Comparison of ENCODE assay signal across 19 mouse cellular contexts in genomic region chr8:125693197-125693596, GRCm38 (mm10). TPM values are rescaled to one million over a fixed set of nuclear protein-coding genes. Genes with fewer than 3 reads are reported as not detected.
DNase-seq lines count a peak whose midpoint lies in the region; ATAC-seq and TF ChIP-seq lines count a peak whose summit lies in the region.
"Had no signal": no experiment of that assay in that cellular context is flagged by ENCODE, and none has a peak within 500 bp of the region (broad histone marks: within the 10 kb centered on the region; RNA-seq: fewer than 3 reads in every experiment).

No protein-coding gene starts in this region.

- H3K79me2 ChIP-seq in CH12.LX (replicated peaks; ENCODE audit: control insufficient read depth, extremely low read depth, insufficient read depth, poor library complexity, severe bottlenecking), result no peaks in the 10 kb centered on the region

- H3K4me1 ChIP-seq in liver, embryonic 14.5 days (replicated peaks; ENCODE audit: control insufficient read depth in 2 of 2, insufficient read depth in 2 of 2, low read length in 1 of 2), result peaks cover 0 to 2% of the 10 kb centered on the region in 2 experiments; a peak in 1 of 4 replicates
- H3K4me1 ChIP-seq in liver, embryonic 12.5 days, result peaks cover 6% of the 10 kb centered on the region
- H3K4me1 ChIP-seq in CH12.LX (ENCODE audit: control insufficient read depth in 1 of 2, insufficient read depth in 2 of 2), result peaks cover 23 to 26% of the 10 kb centered on the region in 2 experiments
- peaks cover 11 to 18% of the 10 kb centered on the region in 2 experiments for H3K4me1 ChIP-seq in ES-E14 (ENCODE audit: control insufficient read depth in 2 of 2, insufficient read depth in 2 of 2, low read length in 2 of 2, poor library complexity in 1 of 2)
- H3K4me1 ChIP-seq: embryonic facial prominence, embryonic 12.5 days; intestine, embryonic 15.5 days had no signal

- 70% methylated on average over 3 of the region's 3 CpGs for WGBS in liver, embryonic 14.5 days (ENCODE audit: insufficient replicate concordance)
- WGBS in liver, embryonic 12.5 days (ENCODE audit: insufficient replicate concordance), result 80% methylated on average over 3 of the region's 3 CpGs

- in situ Hi-C loops in CH12.LX (cut with MboI; ENCODE audit: low pct_ligation_motif_present, low pct_unique_long_range_greater_than_20kb, low sequenced_read_pairs), result no loop called here
- in situ Hi-C loops in ES-E14 (cut with MboI; ENCODE audit: low sequenced_read_pairs in 2 of 2, unreplicated experiment in 2 of 2), result no loop called here

- H3K4me2 ChIP-seq in liver, embryonic 14.5 days (ENCODE audit: low read depth), result no peak overlapping the region
- no peak overlapping the region for H3K4me2 ChIP-seq in liver, embryonic 12.5 days
- no peak overlapping the region for H3K4me2 ChIP-seq in CH12.LX (ENCODE audit: insufficient read depth, low read depth, poor library complexity, severe bottlenecking)
- H3K4me2 ChIP-seq: embryonic facial prominence, embryonic 12.5 days; heart, embryonic 11.5 days; hindbrain, embryonic 14.5 days; intestine, embryonic 15.5 days had no signal

- dilution Hi-C loops in CH12.LX (cut with MboI; ENCODE audit: extremely low pct_ligation_motif_present, extremely low pct_unique_long_range_greater_than_20kb, low sequenced_read_pairs), result no loop called here

- H3K36me3 ChIP-seq in liver, embryonic 14.5 days (replicated peaks; ENCODE audit: control insufficient read depth, insufficient read depth, low read depth), result no peaks in the 10 kb centered on the region
- no peaks in the 10 kb centered on the region for H3K36me3 ChIP-seq in liver, embryonic 12.5 days
- H3K36me3 ChIP-seq in CH12.LX (replicated peaks in 1 of 2; ENCODE audit: control insufficient read depth in 1 of 2, insufficient read depth in 1 of 2, low read length in 1 of 2) (peaks cover 0 to 2% of the 10 kb centered on the region in 2 experiments), ES-E14 (ENCODE audit: control insufficient read depth, insufficient read depth, low read length, poor library complexity, severe bottlenecking) (peaks cover 3% of the 10 kb centered on the region; the same call in 1 of the 2 replicates)
- H3K36me3 ChIP-seq: embryonic facial prominence, embryonic 12.5 days; hindbrain, embryonic 10.5 days; intestine, embryonic 15.5 days had no signal

- no peak for TF ChIP-seq RAD21 in CH12.LX (IDR thresholded peaks at IDR 0.05; ENCODE audit: low read depth, low read length)

- H3K9ac ChIP-seq in liver, embryonic 14.5 days (replicated peaks), result no peak overlapping the region
- no peak overlapping the region for H3K9ac ChIP-seq in liver, embryonic 12.5 days
- no peak overlapping the region for H3K9ac ChIP-seq in CH12.LX (ENCODE audit: insufficient read depth, low read depth)
- H3K9ac ChIP-seq in ES-E14 (ENCODE audit: insufficient read depth, low read depth, low read length, poor library complexity, severe bottlenecking), result no peak overlapping the region
- H3K9ac ChIP-seq: embryonic facial prominence, embryonic 12.5 days; hindbrain, embryonic 14.5 days; intestine, embryonic 15.5 days had no signal

- no peaks in the 10 kb centered on the region for H3K27me3 ChIP-seq in liver, embryonic 14.5 days (ENCODE audit: control insufficient read depth, insufficient read depth, low read length)
- peaks cover 4% of the 10 kb centered on the region; the same call in 1 of the 2 replicates for H3K27me3 ChIP-seq in liver, embryonic 12.5 days (replicated peaks)
- H3K27me3 ChIP-seq in CH12.LX (replicated peaks), result no peaks in the 10 kb centered on the region
- H3K27me3 ChIP-seq: intestine, embryonic 15.5 days had no signal

- TF ChIP-seq EP300 in liver, embryonic 14.5 days (IDR thresholded peaks at IDR 0.05; ENCODE audit: low read depth), result no peak
- TF ChIP-seq EP300 in CH12.LX (IDR thresholded peaks at IDR 0.05; ENCODE audit: low read length), result no peak

- ATAC-seq in liver, embryonic 14.5 days (ENCODE audit: insufficient read depth), result peak; percentile 51; the same call in 1 of the 2 replicates
- no peak; the same call in 1 of the 2 replicates for ATAC-seq in liver, embryonic 12.5 days
- ATAC-seq: forebrain, embryonic 16.5 days; intestine, embryonic 15.5 days had no signal

- TF ChIP-seq POLR2A in CH12.LX (IDR thresholded peaks at IDR 0.05; ENCODE audit: low read depth, low read length), result no peak

- no peak overlapping the region for H3K4me3 ChIP-seq in liver, embryonic 14.5 days (ENCODE audit: insufficient read depth in 1 of 2, low read depth in 2 of 2, low read length in 2 of 2)
- no peak overlapping the region for H3K4me3 ChIP-seq in liver, embryonic 12.5 days
- H3K4me3 ChIP-seq in CH12.LX (replicated peaks in 1 of 3; ENCODE audit: low read depth in 2 of 3, low read length in 2 of 3, poor library complexity in 1 of 3) (no peak overlapping the region), ES-E14 (ENCODE audit: insufficient read depth in 1 of 2, low read depth in 1 of 2, low read length in 2 of 2, poor library complexity in 1 of 2, severe bottlenecking in 1 of 2) (no peak overlapping the region)
- H3K4me3 ChIP-seq: embryonic facial prominence, embryonic 12.5 days; heart, adult 2 months; hindbrain, embryonic 10.5 days; intestine, embryonic 15.5 days had no signal

- DNase-seq in liver, embryonic 14.5 days (ENCODE audit: low read depth in 3 of 3, low spot score in 3 of 3), result no peak
- peak; percentile 7 for DNase-seq in CH12.LX (ENCODE audit: extremely low read depth)
- peak; percentile 58 for DNase-seq in ES-E14 (ENCODE audit: low read depth, low spot score)
- DNase-seq in ZHBTc4 (ENCODE audit: low read depth, low spot score), result peak; percentile 91
- DNase-seq in cerebellum, postnatal 4 days (ENCODE audit: low spot score in 2 of 2), result no peak
- no peak for DNase-seq in right cerebral cortex, postnatal 36 days (ENCODE audit: low spot score in 2 of 2)
- no peak for DNase-seq in adrenal gland, postnatal 25 days
- DNase-seq: adrenal gland, adult 8-10 months; cerebellum, adult 11 months; cerebellum, adult 8-10 months; gastrocnemius, postnatal 14 days; heart, adult 2 months had no signal

- no peaks in the 10 kb centered on the region for H3K9me3 ChIP-seq in liver, embryonic 14.5 days (ENCODE audit: control insufficient read depth, low read length)
- no peaks in the 10 kb centered on the region for H3K9me3 ChIP-seq in liver, embryonic 12.5 days (replicated peaks)
- H3K9me3 ChIP-seq in CH12.LX (replicated peaks; ENCODE audit: low read length) (peaks cover 8% of the 10 kb centered on the region), ES-E14 (ENCODE audit: control insufficient read depth, insufficient read depth, low read depth, low read length) (peaks cover 12% of the 10 kb centered on the region)
- H3K9me3 ChIP-seq: embryonic facial prominence, embryonic 12.5 days; hindbrain, embryonic 10.5 days; intestine, embryonic 15.5 days had no signal

- TF ChIP-seq CTCF in liver, embryonic 14.5 days (IDR thresholded peaks at IDR 0.05; ENCODE audit: low read depth), result no peak
- TF ChIP-seq CTCF in CH12.LX (conservative IDR thresholded peaks at IDR 0.05 in 1 of 2, IDR thresholded peaks at IDR 0.05 in 1 of 2; ENCODE audit: low read depth in 2 of 2, low read length in 2 of 2), result no peak

- no peak overlapping the region for H3K27ac ChIP-seq in liver, embryonic 14.5 days
- no peak overlapping the region for H3K27ac ChIP-seq in liver, embryonic 12.5 days
- no peak overlapping the region for H3K27ac ChIP-seq in CH12.LX (ENCODE audit: insufficient read depth, low read depth)
- H3K27ac ChIP-seq in ES-E14 (ENCODE audit: insufficient read depth, low read depth, low read length, poor library complexity, severe bottlenecking), result peak overlapping the region; percentile 87
- H3K27ac ChIP-seq: embryonic facial prominence, embryonic 12.5 days; heart, adult 2 months; hindbrain, embryonic 10.5 days; hindbrain, embryonic 14.5 days; intestine, embryonic 15.5 days had no signal

TF ChIP-seq in CH12.LX, 34 proteins besides CTCF, POLR2A, EP300 and RAD21 (continues in another document):
- TF ChIP-seq UBTF (IDR thresholded peaks at IDR 0.05; ENCODE audit: low read depth, low read length) (no peak), JUN (IDR thresholded peaks at IDR 0.05; ENCODE audit: insufficient read depth, low read depth, low read length) (no peak), GABPA (IDR thresholded peaks at IDR 0.05; ENCODE audit: insufficient replicate concordance, low read depth, low read length) (no peak), ZC3H11A (IDR thresholded peaks at IDR 0.05; ENCODE audit: low read depth, low read length) (no peak), NELFE (IDR thresholded peaks at IDR 0.05; ENCODE audit: low read depth, low read length) (no peak), MAZ (IDR thresholded peaks at IDR 0.05; ENCODE audit: low read depth, low read length) (no peak), MAFK (IDR thresholded peaks at IDR 0.05; ENCODE audit: insufficient replicate concordance, low read length) (no peak)

TF ChIP-seq in ES-E14, 5 proteins besides CTCF, POLR2A, EP300 and RAD21:
- no peak for TF ChIP-seq MAFK (IDR thresholded peaks at IDR 0.05; ENCODE audit: insufficient read depth, low read depth, low read length)
- no peak for TF ChIP-seq ZNF384 (IDR thresholded peaks at IDR 0.05; ENCODE audit: low read depth, low read length)
- TF ChIP-seq CHD2 (IDR thresholded peaks at IDR 0.05; ENCODE audit: low read depth, low read length), result no peak
- TF ChIP-seq HCFC1 (IDR thresholded peaks at IDR 0.05; ENCODE audit: borderline replicate concordance, insufficient read depth, low read length), result no peak
- no peak for TF ChIP-seq ZC3H11A (IDR thresholded peaks at IDR 0.05; ENCODE audit: borderline replicate concordance, low read depth, low read length)

RNA-seq across cellular contexts. Expression of gene Map10, which starts 23.6 kb away (rescaled TPM):
- 0.27 and 0.28 TPM in 2 replicates for polyA plus RNA-seq in liver, embryonic 14.5 days (2012; rRNA removed)
- 0.61 and 0.89 TPM in 2 replicates for polyA plus RNA-seq in liver, embryonic 14.5 days (2014; fragmentation: Nextera tagmentation; extraction: Ambion mirVana)
- polyA plus RNA-seq in liver, embryonic 12.5 days (2016; fragmentation: Nextera tagmentation; extraction: Ambion mirVana), result 1.3 TPM in 2 replicates
- total RNA-seq in CH12.LX (2012; rRNA removed), result 5.1 and 6.7 TPM in 2 replicates
- total RNA-seq in CH12.LX (2014; rRNA removed), result 1.9 and 2.3 TPM in 2 replicates
- 1.3 and 1.4 TPM in 2 replicates for polyA plus RNA-seq in CH12.LX (2012; ENCODE audit: insufficient read length, low read depth)
- total RNA-seq in ES-E14 (2012; rRNA removed), result 6.4 and 8.7 TPM in 2 replicates
- total RNA-seq in adrenal gland, postnatal 25 days (2021), result 5.5 and 6.8 TPM in 2 replicates

RNA-seq across cellular contexts. Expression of gene Ntpcr, which starts 36.6 kb away (rescaled TPM):
- polyA plus RNA-seq in liver, embryonic 14.5 days (2012; rRNA removed), result 10.1 and 12.6 TPM in 2 replicates
- polyA plus RNA-seq in liver, embryonic 14.5 days (2014; fragmentation: Nextera tagmentation; extraction: Ambion mirVana), result 13.9 and 14.7 TPM in 2 replicates
- polyA plus RNA-seq in liver, embryonic 12.5 days (2016; fragmentation: Nextera tagmentation; extraction: Ambion mirVana), result 22.2 and 22.5 TPM in 2 replicates
- 22.9 and 24.0 TPM in 2 replicates for total RNA-seq in CH12.LX (2012; rRNA removed)
- 23.6 and 25.0 TPM in 2 replicates for total RNA-seq in CH12.LX (2014; rRNA removed)
- polyA plus RNA-seq in CH12.LX (2012; ENCODE audit: insufficient read length, low read depth), result 15.1 and 17.0 TPM in 2 replicates
- total RNA-seq in ES-E14 (2012; rRNA removed), result 21.5 and 25.3 TPM in 2 replicates
- 16.1 and 25.7 TPM in 2 replicates for total RNA-seq in adrenal gland, postnatal 25 days (2021)

Comparison
In these comparisons a context has a peak if more than half of its experiments do, and no peak if none do; other contexts are left out.
1. DNase-seq: peak in CH12.LX (single experiment), ES-E14 (single experiment) and ZHBTc4 (single experiment); none in liver, embryonic 14.5 days (0 of 3), cerebellum, postnatal 4 days (0 of 2), right cerebral cortex, postnatal 36 days (0 of 2) and adrenal gland, postnatal 25 days (single experiment).